Mouse (Mus musculus) embryonic facial prominence, embryonic 15.5 days (tissue): ENCODE results near the gene Dcaf5. TPM values are rescaled to one million over a fixed set of nuclear protein-coding genes. Genes with fewer than 3 reads are reported as not detected.

Source experiments
- ATAC-seq: fragments of 200-750 bp; cut with Nextera tagmentation; 2 replicates; pipeline ENCODE4 v1.8.0; 2017; ENCODE audit warnings: low read depth, moderate TSS enrichment; ENCODE audit not compliant: insufficient number of reproducible peaks, low FRiP score, low TSS enrichment
- H3K27ac ChIP-seq: fragments of 300-500 bp; sonication (generic); replicated peaks from 2 replicates; pipeline ENCODE4 v1.5.1; 2015; ENCODE audit warnings: mild to moderate bottlenecking, inconsistent platforms
- H3K27me3 ChIP-seq: fragments of 300-500 bp; sonication (generic); 2 replicates; pipeline ENCODE4 v1.6.1; 2015; ENCODE audit warnings: inconsistent platforms
- H3K36me3 ChIP-seq: fragments of 300-500 bp; sonication (generic); 2 replicates; pipeline ENCODE4 v1.6.1; 2015; ENCODE audit warnings: mild to moderate bottlenecking, inconsistent platforms
- H3K4me1 ChIP-seq: fragments of 300-500 bp; sonication (generic); 2 replicates; pipeline ENCODE4 v1.6.1; 2015; ENCODE audit warnings: inconsistent platforms
- H3K4me2 ChIP-seq: fragments of 300-500 bp; sonication (generic); replicated peaks from 2 replicates; pipeline ENCODE4 v1.6.1; 2015; ENCODE audit warnings: mild to moderate bottlenecking, inconsistent platforms
- H3K4me3 ChIP-seq: fragments of 300-500 bp; sonication (generic); replicated peaks from 2 replicates; pipeline ENCODE4 v1.5.1; 2015; ENCODE audit warnings: mild to moderate bottlenecking, inconsistent platforms
- H3K9ac ChIP-seq: fragments of 300-500 bp; sonication (generic); 2 replicates; pipeline ENCODE4 v1.6.1; 2015; ENCODE audit warnings: inconsistent platforms
- H3K9me3 ChIP-seq: fragments of 300-500 bp; sonication (generic); replicated peaks from 2 replicates; pipeline ENCODE4 v1.6.1; 2016; ENCODE audit warnings: inconsistent platforms
- WGBS: fragments of 180-500 bp; shearing (Covaris S2); methylation state at CpG from one replicate; pipeline ENCODE4 v1.1.7; 2015; 5-methylcytosine and 5-hydroxymethylcytosine counted together
- polyA plus RNA-seq: library from polyadenylated mRNA; unstranded; fragments of >200 nt; fragmentation: Nextera tagmentation; extraction: Ambion mirVana; gene quantifications from 2 replicates; pipeline ENCODE4 v1.2.1, GENCODE M21; 2015

Dcaf5 gene
- polyA plus RNA-seq, 1 experiment from 2014 or later = 13.7 TPM

- peaks cover 39% of the 10 kb centered on the region for H3K36me3 ChIP-seq
- 45% methylated on average over 3 of the region's 3 CpGs for WGBS
Measured at GRCm38 (mm10) chr12:80406650-80407049, 29.8 kb downstream of the Dcaf5 start.

GRCm38 (mm10) chr12:80404139-80404538, 32.3 kb downstream of the Dcaf5 start:
- no peaks in the 10 kb centered on the region for H3K4me1 ChIP-seq
- H3K4me3 ChIP-seq = no peak overlapping the region
- WGBS = 92% methylated on average over 6 of the region's 6 CpGs
- no peak for ATAC-seq
- no peak overlapping the region for H3K4me2 ChIP-seq
- no peak overlapping the region for H3K27ac ChIP-seq
- peaks cover 34% of the 10 kb centered on the region for H3K36me3 ChIP-seq
- no peak overlapping the region for H3K9ac ChIP-seq
- H3K27me3 ChIP-seq = no peaks in the 10 kb centered on the region
- no peaks in the 10 kb centered on the region for H3K9me3 ChIP-seq

More at GRCm38 (mm10) chr12:80406650-80407049, 29.8 kb downstream of the Dcaf5 start:
- H3K4me1 ChIP-seq = no peaks in the 10 kb centered on the region
- no peak overlapping the region for H3K4me3 ChIP-seq
- H3K27ac ChIP-seq = no peak overlapping the region
- H3K27me3 ChIP-seq = no peaks in the 10 kb centered on the region
- no peak overlapping the region for H3K4me2 ChIP-seq
- no peaks in the 10 kb centered on the region for H3K9me3 ChIP-seq
- no peak for ATAC-seq
- H3K9ac ChIP-seq = no peak overlapping the region

GRCm38 (mm10) chr12:80399147-80399546, 37.3 kb downstream of the Dcaf5 start:
- H3K4me3 ChIP-seq = no peak overlapping the region
- H3K27ac ChIP-seq = no peak overlapping the region
- no peaks in the 10 kb centered on the region for H3K27me3 ChIP-seq
- WGBS = 79% methylated on average over 2 of the region's 2 CpGs
- no peak overlapping the region for H3K9ac ChIP-seq
- H3K9me3 ChIP-seq = no peaks in the 10 kb centered on the region
- H3K4me1 ChIP-seq = no peaks in the 10 kb centered on the region
- H3K36me3 ChIP-seq = peaks cover 64% of the 10 kb centered on the region
- no peak for ATAC-seq
- H3K4me2 ChIP-seq = no peak overlapping the region

GRCm38 (mm10) chr12:80396397-80396796, 40.0 kb downstream of the Dcaf5 start:
- H3K9ac ChIP-seq = no peak overlapping the region
- WGBS = 68% methylated on average over 6 of the region's 6 CpGs
- no peak overlapping the region for H3K4me3 ChIP-seq
- no peak for ATAC-seq
- no peaks in the 10 kb centered on the region for H3K9me3 ChIP-seq
- no peak overlapping the region for H3K4me2 ChIP-seq
- peaks cover 50% of the 10 kb centered on the region for H3K36me3 ChIP-seq
- no peaks in the 10 kb centered on the region for H3K27me3 ChIP-seq
- no peak overlapping the region for H3K27ac ChIP-seq
- H3K4me1 ChIP-seq = no peaks in the 10 kb centered on the region

GRCm38 (mm10) chr12:80395270-80395669, 41.1 kb downstream of the Dcaf5 start:
- H3K4me3 ChIP-seq = no peak overlapping the region
- H3K27me3 ChIP-seq = no peaks in the 10 kb centered on the region
- 89% methylated on average over 4 of the region's 4 CpGs for WGBS
- no peak overlapping the region for H3K27ac ChIP-seq
- H3K36me3 ChIP-seq = peaks cover 50% of the 10 kb centered on the region
- no peak for ATAC-seq
- H3K9ac ChIP-seq = no peak overlapping the region
- no peaks in the 10 kb centered on the region for H3K4me1 ChIP-seq
- no peaks in the 10 kb centered on the region for H3K9me3 ChIP-seq
- no peak overlapping the region for H3K4me2 ChIP-seq

GRCm38 (mm10) chr12:80394045-80394444, 42.4 kb downstream of the Dcaf5 start:
- ATAC-seq = no peak
- WGBS = 90% methylated on average over 2 of the region's 2 CpGs
- H3K27me3 ChIP-seq = no peaks in the 10 kb centered on the region
- H3K36me3 ChIP-seq = peaks cover 47% of the 10 kb centered on the region
- no peak overlapping the region for H3K27ac ChIP-seq
- no peak overlapping the region for H3K4me2 ChIP-seq
- no peaks in the 10 kb centered on the region for H3K9me3 ChIP-seq
- no peak overlapping the region for H3K4me3 ChIP-seq
- no peaks in the 10 kb centered on the region for H3K4me1 ChIP-seq
- H3K9ac ChIP-seq = no peak overlapping the region

- Histone ChIP-seq H3K36me3 (peaks cover 7% of the 10 kb centered on the region; the same call in 1 of the 2 replicates), H3K4me3 (no peak overlapping the region), H3K4me2 (no peak overlapping the region), H3K27ac (no peak overlapping the region), H3K9me3 (no peaks in the 10 kb centered on the region), H3K27me3 (no peaks in the 10 kb centered on the region), H3K9ac (no peak overlapping the region), H3K4me1 (no peaks in the 10 kb centered on the region)
- no peak for ATAC-seq
- WGBS = 43% methylated on average over 3 of the region's 3 CpGs
Measured at GRCm38 (mm10) chr12:80389448-80389847, 47.0 kb downstream of the Dcaf5 start.

- Histone ChIP-seq H3K4me1 (no peaks in the 10 kb centered on the region), H3K36me3 (peaks cover 14% of the 10 kb centered on the region; the same call in 1 of the 2 replicates), H3K9me3 (no peaks in the 10 kb centered on the region), H3K9ac (no peak overlapping the region), H3K27me3 (no peaks in the 10 kb centered on the region), H3K4me3 (no peak overlapping the region), H3K4me2 (no peak overlapping the region), H3K27ac (no peak overlapping the region)
- WGBS = 89% methylated on average over 5 of the region's 5 CpGs
- ATAC-seq = no peak
Measured at GRCm38 (mm10) chr12:80387326-80387725, 49.1 kb downstream of the Dcaf5 start.

GRCm38 (mm10) chr12:80385361-80385760, 51.0 kb downstream of the Dcaf5 start:
- Histone ChIP-seq H3K9ac (no peak overlapping the region), H3K27me3 (no peaks in the 10 kb centered on the region), H3K27ac (no peak overlapping the region), H3K4me1 (no peaks in the 10 kb centered on the region), H3K4me2 (no peak overlapping the region), H3K36me3 (0 out of 2 replicates have a peak, but pooled peaks cover 11% of the 10 kb centered on the region), H3K9me3 (no peaks in the 10 kb centered on the region), H3K4me3 (no peak overlapping the region)
- 80% methylated on average over 1 of the region's 1 CpGs for WGBS
- ATAC-seq = no peak

GRCm38 (mm10) chr12:80383478-80383877, 52.9 kb downstream of the Dcaf5 start:
- H3K4me2 ChIP-seq = no peak overlapping the region
- H3K9me3 ChIP-seq = no peaks in the 10 kb centered on the region
- no peak overlapping the region for H3K27ac ChIP-seq
- H3K27me3 ChIP-seq = no peaks in the 10 kb centered on the region
- H3K4me3 ChIP-seq = no peak overlapping the region
- WGBS = 84% methylated on average over 8 of the region's 8 CpGs
- H3K36me3 ChIP-seq = peaks cover 21% of the 10 kb centered on the region; the same call in 1 of the 2 replicates
- no peak for ATAC-seq
- H3K9ac ChIP-seq = no peak overlapping the region
- H3K4me1 ChIP-seq = peaks cover 5% of the 10 kb centered on the region; the same call in 1 of the 2 replicates

GRCm38 (mm10) chr12:80382794-80383193, 53.6 kb downstream of the Dcaf5 start:
- ATAC-seq = no peak
- Histone ChIP-seq H3K4me2 (no peak overlapping the region), H3K4me3 (no peak overlapping the region), H3K27me3 (no peaks in the 10 kb centered on the region), H3K9ac (no peak overlapping the region), H3K36me3 (peaks cover 21% of the 10 kb centered on the region; the same call in 1 of the 2 replicates), H3K9me3 (no peaks in the 10 kb centered on the region), H3K4me1 (peaks cover 5% of the 10 kb centered on the region; the same call in 1 of the 2 replicates), H3K27ac (no peak overlapping the region)
- 86% methylated on average over 2 of the region's 2 CpGs for WGBS

- Histone ChIP-seq H3K9ac (no peak overlapping the region), H3K4me3 (no peak overlapping the region), H3K36me3 (peaks cover 32% of the 10 kb centered on the region), H3K4me2 (no peak overlapping the region), H3K9me3 (no peaks in the 10 kb centered on the region), H3K4me1 (peaks cover 5% of the 10 kb centered on the region; the same call in 1 of the 2 replicates), H3K27ac (peak overlapping the region; percentile 65), H3K27me3 (no peaks in the 10 kb centered on the region)
- WGBS = 75% methylated on average over 10 of the region's 10 CpGs
- peak; percentile 88 for ATAC-seq
Measured at GRCm38 (mm10) chr12:80379831-80380457, 56.5 kb downstream of the Dcaf5 start.
